Mouse (Mus musculus): Measurements from ENCODE around the gene Ppih.

Gene Ppih

GRCm38 (mm10) chr4:119320131-119320830 lies at the start of gene Ppih:
Ppih (minus strand) TSS chr4:119320546.
- DNase-seq (ENCODE audit: low spot score), result peak; percentile 94

- no peak for DNase-seq (ENCODE audit: low spot score)
Observed at GRCm38 (mm10) chr4:119369460-119369859, 49.1 kb upstream of the Ppih start.

- no peak for DNase-seq (ENCODE audit: low spot score)
Observed at GRCm38 (mm10) chr4:119366758-119367526, 46.6 kb upstream of the Ppih start.

- DNase-seq (ENCODE audit: low spot score), result no peak
Observed at GRCm38 (mm10) chr4:119362231-119362630, 41.9 kb upstream of the Ppih start.

GRCm38 (mm10) chr4:119359196-119359971 lies 39.0 kb upstream of the Ppih start:
- DNase-seq (ENCODE audit: low spot score), result peak; percentile 16

GRCm38 (mm10) chr4:119345508-119345907 lies 25.2 kb upstream of the Ppih start:
- DNase-seq (ENCODE audit: low spot score), result no peak

GRCm38 (mm10) chr4:119338861-119339361 lies 18.6 kb upstream of the Ppih start:
- DNase-seq (ENCODE audit: low spot score), result peak; percentile 20

GRCm38 (mm10) chr4:119338422-119338821 lies 18.1 kb upstream of the Ppih start:
- DNase-seq (ENCODE audit: low spot score), result no peak

- no peak for DNase-seq (ENCODE audit: low spot score)
Observed at GRCm38 (mm10) chr4:119333487-119333886, 13.1 kb upstream of the Ppih start.

- no peak for DNase-seq (ENCODE audit: low spot score)
Observed at GRCm38 (mm10) chr4:119320896-119321550, 677 bp upstream of the Ppih start.

- DNase-seq (ENCODE audit: low spot score), result no peak
Observed at GRCm38 (mm10) chr4:119313756-119314155, 6.6 kb downstream of the Ppih start.

- no peak for DNase-seq (ENCODE audit: low spot score)
Observed at GRCm38 (mm10) chr4:119305418-119305817, 14.9 kb downstream of the Ppih start.

GRCm38 (mm10) chr4:119303291-119303690 lies 17.1 kb downstream of the Ppih start:
- no peak for DNase-seq (ENCODE audit: low spot score)

GRCm38 (mm10) chr4:119301777-119302176 lies 18.6 kb downstream of the Ppih start:
- DNase-seq (ENCODE audit: low spot score), result no peak

GRCm38 (mm10) chr4:119300761-119301160 lies 19.6 kb downstream of the Ppih start:
- DNase-seq (ENCODE audit: low spot score), result no peak

- DNase-seq (ENCODE audit: low spot score), result no peak
Observed at GRCm38 (mm10) chr4:119297361-119297760, 23.0 kb downstream of the Ppih start.

GRCm38 (mm10) chr4:119295134-119295453 lies 25.3 kb downstream of the Ppih start:
- no peak for DNase-seq (ENCODE audit: low spot score)

GRCm38 (mm10) chr4:119294415-119295133 lies 25.8 kb downstream of the Ppih start, which contains the start of gene Ybx1:
Ybx1 (minus strand) TSS chr4:119294604.
- peak; percentile 99 for DNase-seq (ENCODE audit: low spot score)

GRCm38 (mm10) chr4:119293574-119294258 lies 26.6 kb downstream of the Ppih start:
- no peak for DNase-seq (ENCODE audit: low spot score)

GRCm38 (mm10) chr4:119292771-119293573 lies 27.4 kb downstream of the Ppih start:
- DNase-seq (ENCODE audit: low spot score), result peak; percentile 43
